Mouse (Mus musculus) small intestine, adult 2 months (tissue): ENCODE results near the gene Hcn3.

Experiments used
- CTCF ChIP-seq: fragments of 200-500 bp; IDR thresholded peaks from 2 replicates; pipeline ENCODE4 v1.5.1; 2012; ENCODE audit warnings: low read depth, mild to moderate bottlenecking, control low read depth, inconsistent platforms, low read length, moderate library complexity, mixed read lengths; ENCODE audit not compliant: insufficient replicate concordance, insufficient read length; ENCODE audit errors: extremely low read depth
- POLR2A ChIP-seq: fragments of 200-500 bp; IDR thresholded peaks from 2 replicates; pipeline ENCODE4 v1.6.1; 2012; ENCODE audit warnings: low read depth, mild to moderate bottlenecking, control low read depth, inconsistent platforms, low read length, moderate library complexity

GRCm38 (mm10) chr3:89106881-89107280 is 53.1 kb downstream of the Hcn3 start:
- TF ChIP-seq POLR2A (no peak), CTCF (no peak)
